Mouse (Mus musculus) olfactory bulb, adult 2 months (tissue): Measurements from ENCODE around the gene Gadd45b.

Source experiments
- CTCF ChIP-seq: fragments of 200-500 bp; IDR thresholded peaks from 2 replicates; pipeline ENCODE4 v1.5.1; 2012; ENCODE audit warnings: low read depth, mild to moderate bottlenecking, low read length, moderate library complexity; ENCODE audit not compliant: insufficient read depth
- POLR2A ChIP-seq: fragments of 200-500 bp; IDR thresholded peaks from 2 replicates; pipeline ENCODE4 v1.6.1; 2012; ENCODE audit warnings: mild to moderate bottlenecking, low read depth, low read length, moderate library complexity; ENCODE audit not compliant: insufficient read depth

GRCm38 (mm10) chr10:80963031-80963975, 33.4 kb downstream of the Gadd45b start:
- TF ChIP-seq CTCF (no peak), POLR2A (no peak)
